Mouse (Mus musculus) neutrophil, adult 59 days (primary cell): ENCODE results near the gene Mboat2. TPM values are rescaled to one million over a fixed set of nuclear protein-coding genes. Genes with fewer than 3 reads are reported as not detected.

Experiments
- total RNA-seq, 2 experiments: library from RNA; stranded (reverse); gene quantifications; 1 replicate in 1 of 2; 2 replicates in 1 of 2; pipeline ENCODE4 v1.2.4; 2023

The Mboat2 gene
- 1 to 10 TPM in 1 of 2 experiments, under 1 TPM in 1; 0.75 to 2.6 TPM for total RNA-seq

DNA sequence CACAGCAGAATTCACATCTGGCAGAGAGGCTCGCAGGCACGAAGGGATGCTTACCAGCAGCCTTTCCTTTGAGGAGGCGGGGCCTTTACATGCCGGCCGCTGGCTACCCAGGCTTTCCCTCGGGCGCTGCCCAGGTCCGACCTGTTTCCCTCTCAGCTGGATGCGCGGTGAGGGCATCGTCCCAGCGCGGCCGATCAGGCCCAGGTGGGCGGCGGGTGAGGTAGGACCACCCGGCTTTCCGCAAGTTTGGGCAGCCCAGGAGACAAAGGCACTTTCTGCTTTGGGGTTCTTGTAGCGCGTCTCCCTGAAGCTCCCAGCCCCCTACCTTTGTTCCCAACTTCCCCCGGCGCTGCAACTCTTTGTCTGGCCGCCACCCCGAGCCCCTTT, at the start of gene Mboat2:
Mboat2 (plus strand) TSS at position 114 of the 387 bp plus-strand sequence.

DNA sequence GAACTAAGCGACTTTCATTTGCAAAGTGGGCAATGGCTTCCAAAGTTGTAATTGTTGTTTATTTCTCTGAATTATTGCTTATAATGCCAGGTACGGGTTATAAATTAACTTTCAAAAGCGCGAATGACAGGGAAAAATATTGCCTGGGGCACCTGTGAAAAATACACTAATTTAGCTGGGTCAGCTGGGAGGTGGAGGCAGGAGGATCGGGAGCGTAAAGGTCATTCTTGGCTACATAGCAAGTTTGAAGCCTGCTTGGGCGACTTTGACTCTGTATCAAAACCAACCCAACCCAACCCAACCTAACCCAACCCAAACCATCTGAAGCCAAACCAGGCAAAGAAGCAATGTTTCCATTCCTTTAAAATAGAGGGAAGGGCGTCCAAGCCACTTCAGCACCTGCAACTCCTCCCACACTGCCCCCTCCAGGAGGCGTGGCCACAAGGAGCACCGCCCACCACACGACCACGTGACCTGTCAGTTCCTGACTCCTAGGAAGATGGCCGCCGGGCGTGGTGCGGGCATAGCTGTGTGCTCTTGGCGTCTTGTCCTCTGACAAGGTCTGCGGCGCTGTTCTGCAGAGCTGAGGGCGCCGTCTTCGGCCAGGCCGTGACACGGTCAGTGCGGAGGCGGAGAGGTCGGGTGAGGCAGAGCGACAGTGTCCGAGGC, 143.9 kb downstream of the Mboat2 start, which contains the start of gene Kidins220:
Kidins220 (plus strand) TSS at position 480 of the 669 bp plus-strand sequence.

Other genes with a start within 250 kb of the Mboat2 start
- gene Klf11, start 179.6 kb upstream of the Mboat2 start, total RNA-seq: 10 to 100 TPM; 30.7 to 39.2 TPM
- not detected for gene Cys1, start 149.1 kb upstream of the Mboat2 start, total RNA-seq
- 100 to 1,000 TPM in 1 of 2 experiments, 10 to 100 TPM in 1; 97.5 to 118 TPM for gene Rrm2, start 122.6 kb upstream of the Mboat2 start, total RNA-seq
- gene Kidins220, start 144.0 kb downstream of the Mboat2 start, total RNA-seq: 10 to 100 TPM; 77.2 to 82.9 TPM